Mouse (Mus musculus) embryonic facial prominence, embryonic 14.5 days (tissue): ENCODE results near the gene Cnot6. TPM values are rescaled to one million over a fixed set of nuclear protein-coding genes. Genes with fewer than 3 reads are reported as not detected.

ENCODE experiments used
- ATAC-seq: fragments of 200-750 bp; cut with Nextera tagmentation; 2 replicates; pipeline ENCODE4 v1.8.0; 2017; ENCODE audit warnings: low read depth, moderate number of reproducible peaks, moderate TSS enrichment
- DNase-seq: peaks from one replicate; pipeline ENCODE4 v3.0.0-alpha.2; 2015; ENCODE audit warnings: low spot score
- H3K27ac ChIP-seq: fragments of 300-500 bp; sonication (generic); replicated peaks from 2 replicates; pipeline ENCODE4 v1.5.1; 2014; ENCODE audit warnings: low read depth, mild to moderate bottlenecking, low read length, moderate library complexity
- H3K27me3 ChIP-seq: fragments of 300-500 bp; sonication (generic); replicated peaks from 2 replicates; pipeline ENCODE4 v1.6.1; 2014; ENCODE audit warnings: low read length; ENCODE audit not compliant: control insufficient read depth, insufficient read depth
- H3K36me3 ChIP-seq: fragments of 300-500 bp; sonication (generic); 2 replicates; pipeline ENCODE4 v1.6.1; 2014; ENCODE audit warnings: low read length, mixed read lengths; ENCODE audit not compliant: control insufficient read depth, insufficient read depth
- H3K4me1 ChIP-seq: fragments of 300-500 bp; sonication (generic); 2 replicates; pipeline ENCODE4 v1.6.1; 2014; ENCODE audit warnings: antibody characterized with exemption, low read length; ENCODE audit not compliant: control insufficient read depth, insufficient read depth
- H3K4me2 ChIP-seq: fragments of 300-500 bp; sonication (generic); 2 replicates; pipeline ENCODE4 v1.6.1; 2014; ENCODE audit warnings: low read depth, mild to moderate bottlenecking, low read length, moderate library complexity, mixed read lengths
- H3K4me3 ChIP-seq: fragments of 300-500 bp; sonication (generic); 2 replicates; pipeline ENCODE4 v1.5.1; 2014; ENCODE audit warnings: low read depth, mild to moderate bottlenecking, low read length
- H3K9ac ChIP-seq: fragments of 300-500 bp; sonication (generic); 2 replicates; pipeline ENCODE4 v1.6.1; 2014; ENCODE audit warnings: low read depth, mild to moderate bottlenecking, low read length, moderate library complexity, mixed read lengths
- H3K9me3 ChIP-seq: fragments of 300-500 bp; sonication (generic); 2 replicates; pipeline ENCODE4 v1.6.1; 2016; ENCODE audit warnings: low read length; ENCODE audit not compliant: control insufficient read depth
- WGBS: fragments of 180-500 bp; shearing (Covaris S2); extraction: QIAGEN DNeasy Blood & Tissue Kit; methylation state at CpG from one replicate; pipeline ENCODE4 v1.1.7; 2014; 5-methylcytosine and 5-hydroxymethylcytosine counted together
- polyA plus RNA-seq: library from polyadenylated mRNA; unstranded; fragments of >200 nt; fragmentation: Nextera tagmentation; extraction: Ambion mirVana; gene quantifications from 2 replicates; pipeline ENCODE4 v1.2.1, GENCODE M21; 2014

The Cnot6 gene
- polyA plus RNA-seq: 56.4 and 60.1 TPM in 2 replicates

- Histone ChIP-seq H3K4me3 (peak within 1 kb of the TSS; percentile 96), H3K27me3 (no peaks in the 10 kb centered on the region), H3K4me2 (peak within 1 kb of the TSS; percentile 72), H3K9ac (peak within 1 kb of the TSS; percentile 98), H3K9me3 (no peaks in the 10 kb centered on the region), H3K4me1 (peaks cover 18% of the 10 kb centered on the region), H3K27ac (peak within 1 kb of the TSS; percentile 93), H3K36me3 (peaks cover 5% of the 10 kb centered on the region; the same call in 1 of the 2 replicates)
- DNase-seq (peak; percentile 98), ATAC-seq (peak; percentile 98)
- WGBS: under 1% methylated on average over 24 of the region's 65 CpGs
These were observed at the start of gene Cnot6 for GRCm38 (mm10) chr11:49712555-49713335. Gene Cnot6, minus strand, starts transcription at chr11:49712723.

GRCm38 (mm10) chr11:49761130-49761529 lies 48.6 kb upstream of the Cnot6 start:
- ATAC-seq: no peak; the same call in 1 of the 2 replicates
- no peak overlapping the region for H3K9ac ChIP-seq
- no peaks in the 10 kb centered on the region for H3K27me3 ChIP-seq
- H3K36me3 ChIP-seq: no peaks in the 10 kb centered on the region
- peak; percentile 74 for DNase-seq
- no peak overlapping the region for H3K4me3 ChIP-seq
- H3K27ac ChIP-seq: peak overlapping the region; percentile 21; the same call in 1 of the 2 replicates
- peaks cover 30% of the 10 kb centered on the region for H3K4me1 ChIP-seq
- H3K4me2 ChIP-seq: no peak overlapping the region
- H3K9me3 ChIP-seq: no peaks in the 10 kb centered on the region
- 59% methylated on average over 5 of the region's 5 CpGs for WGBS

DNA sequence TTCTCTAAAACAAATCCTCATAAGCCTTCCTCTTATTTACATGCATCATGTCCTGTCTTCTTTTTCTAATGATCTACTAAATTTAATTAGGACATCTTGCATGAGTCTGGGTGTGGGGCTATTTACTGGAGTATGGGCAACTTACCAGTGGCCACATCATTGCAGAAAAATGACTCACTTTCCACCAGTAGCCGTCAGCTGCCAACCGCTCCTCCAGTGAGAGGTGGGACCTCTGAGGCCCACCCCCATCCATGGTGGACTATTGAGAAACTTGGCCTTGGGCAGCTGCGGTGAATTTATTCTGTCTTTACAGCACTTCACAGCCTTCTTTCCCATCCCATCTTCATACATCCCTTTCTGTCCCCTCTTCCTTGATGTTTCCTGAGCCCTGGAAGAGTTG lies 45.6 kb upstream of the Cnot6 start:
- no peaks in the 10 kb centered on the region for H3K27me3 ChIP-seq
- no peaks in the 10 kb centered on the region for H3K36me3 ChIP-seq
- H3K4me1 ChIP-seq: peaks cover 14% of the 10 kb centered on the region
- ATAC-seq: no peak
- H3K9me3 ChIP-seq: no peaks in the 10 kb centered on the region
- no peak overlapping the region for H3K4me2 ChIP-seq
- no peak overlapping the region for H3K4me3 ChIP-seq
- 94% methylated on average over 3 of the region's 3 CpGs for WGBS
- no peak for DNase-seq
- H3K9ac ChIP-seq: no peak overlapping the region
- no peak overlapping the region for H3K27ac ChIP-seq

GRCm38 (mm10) chr11:49754958-49755665 lies 42.6 kb upstream of the Cnot6 start:
- peak; percentile 26; the same call in 1 of the 2 replicates for ATAC-seq
- peak; percentile 32 for DNase-seq
- 39% methylated on average over 12 of the region's 12 CpGs for WGBS
- no peaks in the 10 kb centered on the region for H3K9me3 ChIP-seq
- no peak overlapping the region for H3K4me3 ChIP-seq
- no peak overlapping the region for H3K4me2 ChIP-seq
- H3K36me3 ChIP-seq: no peaks in the 10 kb centered on the region
- H3K27me3 ChIP-seq: no peaks in the 10 kb centered on the region
- H3K4me1 ChIP-seq: 0 out of 2 replicates have a peak, but pooled peaks cover 3% of the 10 kb centered on the region
- H3K27ac ChIP-seq: peak overlapping the region; percentile 28
- no peak overlapping the region for H3K9ac ChIP-seq

- Histone ChIP-seq H3K27me3 (no peaks in the 10 kb centered on the region), H3K36me3 (no peaks in the 10 kb centered on the region), H3K4me2 (no peak overlapping the region), H3K27ac (no peak overlapping the region), H3K4me1 (no peaks in the 10 kb centered on the region), H3K9me3 (peaks cover 11% of the 10 kb centered on the region), H3K9ac (no peak overlapping the region), H3K4me3 (no peak overlapping the region)
- no peak for DNase-seq
- 83% methylated on average over 1 of the region's 1 CpGs for WGBS
- ATAC-seq: no peak
These were observed 34.2 kb upstream of the Cnot6 start for GRCm38 (mm10) chr11:49746756-49747155.

DNA sequence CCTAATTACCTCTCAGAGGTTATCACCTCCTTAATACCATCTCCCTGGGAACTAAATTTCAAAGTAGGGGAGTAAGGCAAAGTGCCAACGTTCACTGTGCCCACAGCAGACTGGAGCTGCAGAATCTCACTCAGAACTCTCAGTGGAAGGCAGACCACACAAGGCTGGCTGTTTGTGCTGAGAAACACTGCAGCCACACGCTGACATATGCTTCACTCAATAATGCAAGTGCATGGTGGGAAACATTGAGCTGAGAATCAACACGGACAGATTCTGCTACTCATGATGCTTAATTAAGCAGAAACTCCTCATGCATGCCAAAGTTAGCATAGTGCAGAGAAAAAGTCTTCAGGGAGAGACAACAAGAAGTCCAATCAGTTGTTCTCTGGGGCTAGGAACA lies 33.3 kb upstream of the Cnot6 start:
- no peak overlapping the region for H3K4me3 ChIP-seq
- H3K9ac ChIP-seq: no peak overlapping the region
- peaks cover 11% of the 10 kb centered on the region for H3K9me3 ChIP-seq
- DNase-seq (no peak), ATAC-seq (no peak)
- no peaks in the 10 kb centered on the region for H3K4me1 ChIP-seq
- no peak overlapping the region for H3K27ac ChIP-seq
- no peak overlapping the region for H3K4me2 ChIP-seq
- H3K27me3 ChIP-seq: no peaks in the 10 kb centered on the region
- no peaks in the 10 kb centered on the region for H3K36me3 ChIP-seq
- WGBS: 76% methylated on average over 3 of the region's 3 CpGs

- no peak overlapping the region for H3K4me3 ChIP-seq
- H3K36me3 ChIP-seq: no peaks in the 10 kb centered on the region
- no peak overlapping the region for H3K4me2 ChIP-seq
- ATAC-seq (no peak), DNase-seq (no peak)
- no peak overlapping the region for H3K9ac ChIP-seq
- no peaks in the 10 kb centered on the region for H3K27me3 ChIP-seq
- no peak overlapping the region for H3K27ac ChIP-seq
- peaks cover 11% of the 10 kb centered on the region for H3K9me3 ChIP-seq
- no peaks in the 10 kb centered on the region for H3K4me1 ChIP-seq
These were observed 32.5 kb upstream of the Cnot6 start for GRCm38 (mm10) chr11:49744981-49745380.

- H3K4me1 ChIP-seq: no peaks in the 10 kb centered on the region
- DNase-seq: no peak
- no peaks in the 10 kb centered on the region for H3K27me3 ChIP-seq
- H3K9me3 ChIP-seq: peaks cover 4% of the 10 kb centered on the region; the same call in 1 of the 2 replicates
- H3K4me2 ChIP-seq: no peak overlapping the region
- no peak for ATAC-seq
- no peaks in the 10 kb centered on the region for H3K36me3 ChIP-seq
- no peak overlapping the region for H3K9ac ChIP-seq
- H3K4me3 ChIP-seq: no peak overlapping the region
- no peak overlapping the region for H3K27ac ChIP-seq
- 75% methylated on average over 7 of the region's 7 CpGs for WGBS
These were observed 31.1 kb upstream of the Cnot6 start for GRCm38 (mm10) chr11:49743634-49744033.
